Mouse (Mus musculus) heart, postnatal 14 days (tissue): ENCODE data around the gene Tmem116. TPM values are rescaled to one million over a fixed set of nuclear protein-coding genes. Genes with fewer than 3 reads are reported as not detected.
A peak's percentile ranks its signal among the peaks of the same experiment; 100 is the strongest.
"Not testable (repeated sequence)": the region's sequence is repeated elsewhere in the genome, so short reads cannot be mapped to it uniquely, and the experiment has no call there.

ENCODE experiments used
- DNase-seq, 2 experiments: peaks; one replicate each; pipeline ENCODE4 v3.0.0; 2021 to 2022
- intact Hi-C: fragments of 180-260 bp; cut with DNase I; formaldehyde crosslinking; loops from one replicate; pipeline ENCODE4 v1.15.1; 2025
- total RNA-seq, 2 experiments: library from RNA; stranded (reverse); gene quantifications; 2 replicates each; pipeline ENCODE4 v1.2.3; 2021

Tmem116 gene
- total RNA-seq, 2 experiments from 2014 or later: 8.4 to 9.4 TPM

DNA sequence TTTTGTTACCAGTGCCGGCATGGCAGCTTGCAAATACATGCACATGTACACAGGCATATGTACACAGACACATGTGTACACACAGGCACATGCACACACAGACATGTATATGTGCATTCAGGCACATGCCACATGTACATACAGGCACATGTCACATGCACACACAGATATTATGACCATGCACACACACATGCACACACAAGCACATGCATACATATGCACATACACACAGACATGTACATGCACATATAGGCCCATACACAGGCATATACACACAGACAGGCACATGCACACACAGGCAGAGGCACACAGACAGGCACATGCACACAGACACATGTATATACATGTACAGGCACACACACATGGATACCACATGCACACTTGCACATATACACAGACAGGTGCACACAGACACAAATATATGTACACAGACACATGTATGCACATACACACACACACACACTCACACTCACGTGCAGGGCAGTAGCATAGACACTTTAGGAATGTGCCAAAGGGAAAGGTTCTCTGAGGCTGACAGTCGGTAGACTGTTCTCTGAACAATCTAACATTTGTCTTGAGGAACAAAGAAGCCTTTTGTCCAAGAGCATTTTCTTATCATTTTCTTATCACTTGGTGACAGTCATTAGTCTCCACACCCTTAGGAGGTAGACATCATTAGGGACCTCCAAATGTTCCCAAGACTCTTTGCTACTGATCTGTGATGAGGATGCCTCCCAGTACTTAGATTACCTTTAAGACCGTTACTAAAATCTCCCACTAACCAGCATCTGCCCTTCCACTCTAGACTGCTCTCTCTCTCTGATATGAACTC lies 9.9 kb downstream of the Tmem116 start:
- intact Hi-C loops: no loop called here
- no peak for DNase-seq

DNA sequence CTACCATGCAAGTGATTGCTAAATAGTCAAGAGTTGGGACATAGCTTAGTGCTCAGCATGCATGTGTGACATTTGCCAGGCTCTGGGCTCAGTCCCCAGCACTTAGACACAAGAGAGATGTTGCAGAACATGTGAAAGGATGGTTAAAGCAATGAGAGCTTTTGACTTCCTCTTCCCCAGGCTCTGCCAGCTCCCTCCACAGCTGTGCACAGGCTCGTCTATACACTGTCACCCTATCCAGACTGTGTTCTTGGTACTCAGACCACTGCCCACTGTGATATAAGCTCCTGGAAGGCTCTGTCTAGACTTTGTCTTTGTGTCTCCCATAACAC lies 10.4 kb downstream of the Tmem116 start:
- intact Hi-C loops: no loop called here
- no peak for DNase-seq

DNA sequence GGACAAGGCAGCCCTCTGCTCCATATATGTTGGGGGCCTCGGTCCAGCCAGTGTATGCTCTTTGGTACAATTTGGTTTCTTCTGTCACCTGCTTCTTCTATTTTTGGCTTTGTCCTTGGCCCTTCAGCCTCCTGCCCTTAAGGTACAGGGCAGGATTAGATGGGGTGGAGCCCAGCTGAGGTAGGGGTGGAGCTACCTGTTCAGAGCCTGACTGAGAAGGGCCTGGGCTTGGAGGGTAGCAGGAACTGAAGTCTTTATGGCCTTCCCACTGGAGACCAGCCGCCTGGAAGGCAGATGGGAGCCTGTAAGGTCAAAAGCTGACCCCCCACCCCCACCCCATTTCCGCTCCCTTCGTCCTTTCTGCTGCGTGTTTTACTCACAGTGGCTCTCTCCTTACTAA lies 11.3 kb downstream of the Tmem116 start:
- intact Hi-C loops: no loop called here
- no peak for DNase-seq

DNA sequence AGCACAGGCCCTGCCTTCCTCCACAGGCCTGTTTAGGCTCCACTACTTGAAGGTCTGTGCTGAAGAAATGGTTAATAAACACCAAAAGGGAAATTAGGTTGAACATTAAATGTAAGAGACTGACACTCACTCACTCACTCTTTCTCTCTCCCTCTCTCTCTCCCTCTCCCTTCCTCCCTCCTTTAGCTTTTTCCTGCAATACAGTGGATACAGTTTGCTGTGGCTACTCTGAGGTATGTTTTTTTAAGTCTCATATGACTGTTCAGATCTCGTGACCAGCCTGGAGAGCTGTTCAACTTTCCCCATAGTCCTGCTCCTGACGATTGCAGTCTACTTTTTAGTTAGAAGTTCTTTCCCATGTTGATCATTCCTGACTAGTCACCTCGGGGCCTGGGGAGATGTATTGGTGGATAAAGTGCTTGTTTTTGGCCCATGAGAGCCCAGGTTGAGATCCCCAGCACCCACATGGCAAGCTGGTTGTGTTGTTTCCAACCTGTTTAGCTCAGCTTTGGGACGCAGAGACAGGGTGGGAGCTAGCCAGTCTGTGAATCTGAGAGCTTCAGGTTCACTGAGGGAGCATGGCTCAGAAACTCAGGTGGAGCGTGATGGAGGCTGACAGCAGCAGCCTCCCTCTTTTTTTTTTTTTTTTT lies 12.0 kb downstream of the Tmem116 start:
- intact Hi-C loops: no loop called here
- DNase-seq: no peak

DNA sequence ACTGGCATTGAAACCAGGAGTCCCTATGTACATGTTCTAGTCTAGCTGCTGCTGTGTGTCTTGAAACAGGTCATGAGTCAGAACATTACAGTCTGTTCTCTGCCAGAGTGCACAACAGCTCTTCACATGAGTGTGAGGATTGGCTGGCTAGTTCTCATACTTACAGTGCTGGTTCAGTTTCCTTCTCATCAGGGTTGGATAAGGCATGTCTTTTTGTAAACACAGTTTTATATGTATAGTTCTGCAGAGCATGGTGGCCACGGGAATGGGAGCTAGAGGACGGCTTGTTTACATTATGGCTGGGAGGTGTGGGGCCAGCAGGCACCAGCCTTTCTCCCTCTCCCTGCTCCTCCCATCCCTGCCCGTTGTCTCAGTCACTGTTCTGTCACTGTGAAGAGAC lies 17.9 kb downstream of the Tmem116 start:
- intact Hi-C loops: no loop called here
- no peak for DNase-seq

DNA sequence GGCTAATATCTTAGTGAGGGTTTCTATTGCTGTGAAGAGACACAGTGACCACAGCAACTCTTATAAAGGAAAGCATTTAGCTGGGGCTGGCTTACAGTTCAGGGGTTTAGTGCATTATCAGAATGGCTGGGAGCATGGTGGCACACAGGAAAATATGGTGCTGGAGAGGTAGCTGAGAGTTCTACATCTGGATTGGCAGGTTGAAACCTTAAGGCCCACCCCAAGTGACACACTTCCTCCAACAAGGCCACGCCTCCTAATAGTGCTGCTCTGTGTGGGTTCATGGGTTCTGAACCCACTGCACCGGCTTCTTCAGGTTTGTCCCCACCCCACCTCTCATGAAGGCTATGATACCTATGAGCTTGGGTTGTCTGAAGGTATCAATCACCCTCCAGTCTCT lies 20.7 kb downstream of the Tmem116 start:
- no peak for DNase-seq
- intact Hi-C loops: no loop called here

DNA sequence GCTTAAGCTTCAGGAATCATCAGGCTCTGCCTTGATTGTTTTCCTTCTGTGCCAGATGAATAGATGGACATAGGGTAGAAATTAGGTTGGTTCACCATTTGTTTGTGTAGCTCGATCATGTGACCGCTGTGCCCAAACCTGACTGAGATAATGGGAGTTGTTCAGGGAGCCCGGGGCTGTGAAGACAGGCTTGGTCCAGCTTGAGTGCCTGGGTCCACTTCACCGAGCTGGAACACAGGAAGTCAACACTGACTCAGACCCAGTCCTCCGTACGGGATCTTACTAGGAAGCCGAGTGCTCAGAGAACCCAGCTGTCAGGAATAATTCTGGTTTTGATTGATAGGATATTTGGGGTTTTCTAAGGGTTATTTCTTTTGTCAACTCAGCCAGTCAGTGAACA lies 22.9 kb downstream of the Tmem116 start:
- DNase-seq: no peak
- intact Hi-C loops: loop anchor here (5.0 kb wide), 1 partner anchor 32 kb away; no protein-coding TSS in a partner anchor

DNA sequence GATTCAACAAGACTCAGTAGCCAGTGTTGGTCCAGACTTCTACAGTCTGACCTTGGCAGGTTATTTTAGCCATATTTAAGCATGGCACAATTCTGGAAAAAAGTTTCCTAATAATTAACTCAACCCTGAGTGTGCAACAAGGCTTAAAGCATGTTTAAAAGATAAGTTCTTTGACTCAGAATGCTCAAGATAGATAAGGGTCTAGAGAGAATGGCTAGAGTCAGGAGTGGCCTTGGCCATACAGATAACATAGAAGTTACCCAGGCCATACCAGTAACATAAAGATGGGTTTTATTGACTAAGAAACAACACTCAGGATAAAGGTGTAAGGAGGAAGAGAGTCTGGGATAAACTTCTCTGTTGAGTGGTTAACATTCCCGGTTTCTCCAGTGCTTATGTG lies 24.3 kb downstream of the Tmem116 start:
- intact Hi-C loops: loop anchor here (5.0 kb wide), 1 partner anchor 34 kb away; no protein-coding TSS in a partner anchor

DNA sequence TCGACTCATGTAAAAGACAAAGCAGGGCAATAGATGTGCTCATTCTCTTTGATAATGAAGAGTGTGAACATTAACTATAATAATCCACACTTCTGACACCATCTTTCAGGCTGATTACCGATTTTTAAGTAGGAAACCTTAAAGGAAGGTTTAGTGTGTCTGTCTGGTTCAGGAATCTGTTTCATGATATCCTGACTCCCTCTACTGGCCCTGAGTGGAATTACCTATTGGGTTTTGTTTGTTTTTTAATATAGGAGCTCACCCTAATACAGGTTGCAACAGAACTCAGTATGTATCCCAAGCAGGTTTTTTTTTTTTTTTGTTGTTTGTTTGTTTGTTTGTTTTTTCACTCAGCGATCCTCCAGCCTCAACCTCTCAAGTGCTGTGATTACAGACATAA lies 26.0 kb downstream of the Tmem116 start:
- DNase-seq: peak in 1 of 2 experiments; percentile 55
- intact Hi-C loops: loop anchor here (1.0 to 5.0 kb wide), 2 partner anchors 27 to 35 kb away; no protein-coding TSS in a partner anchor

More for the DNA sequence above, 24.3 kb downstream of the Tmem116 start:
- no peak for DNase-seq

DNA sequence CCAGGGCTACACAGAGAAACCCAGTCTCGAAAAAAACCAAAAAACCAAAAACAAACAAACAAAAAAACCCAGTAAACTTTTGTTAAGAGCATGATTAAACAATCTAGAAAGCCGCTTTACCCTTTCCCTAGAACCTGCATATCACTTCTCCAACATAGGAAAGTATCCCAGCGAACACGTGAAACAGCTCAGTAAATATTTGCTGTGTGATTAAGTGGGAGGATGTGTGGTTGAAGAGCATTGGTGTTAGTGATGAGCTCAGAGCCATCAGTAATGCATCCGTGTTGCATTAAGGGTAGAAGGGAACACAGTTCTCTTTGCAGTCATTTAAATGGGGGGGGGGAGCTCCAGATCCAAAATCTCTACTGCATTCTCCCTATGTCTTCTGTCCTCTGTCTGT lies 33.1 kb downstream of the Tmem116 start:
- no peak for DNase-seq

DNA sequence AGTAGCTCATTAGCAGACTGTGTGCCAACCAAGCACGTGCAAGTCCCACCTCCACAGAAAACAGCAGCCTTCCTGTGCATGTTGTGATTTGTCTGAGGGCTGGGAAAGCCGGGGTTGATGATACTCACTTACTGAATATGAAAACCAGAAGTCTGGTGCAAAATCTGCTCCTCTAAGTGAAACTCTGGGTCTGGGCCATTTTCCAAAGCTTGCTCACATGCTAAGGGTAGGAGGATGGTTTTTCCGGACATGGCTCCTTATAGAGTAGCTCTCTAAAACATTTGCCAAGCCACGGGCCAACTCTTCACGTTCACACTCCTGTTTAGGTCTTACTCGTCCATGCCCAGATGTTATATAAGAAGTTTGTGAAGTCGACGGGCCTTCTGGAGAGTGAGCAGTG lies 41.6 kb downstream of the Tmem116 start:
- no peak for DNase-seq
- intact Hi-C loops: no loop called here

More for the DNA sequence above, 33.1 kb downstream of the Tmem116 start:
- intact Hi-C loops: no loop called here

DNA sequence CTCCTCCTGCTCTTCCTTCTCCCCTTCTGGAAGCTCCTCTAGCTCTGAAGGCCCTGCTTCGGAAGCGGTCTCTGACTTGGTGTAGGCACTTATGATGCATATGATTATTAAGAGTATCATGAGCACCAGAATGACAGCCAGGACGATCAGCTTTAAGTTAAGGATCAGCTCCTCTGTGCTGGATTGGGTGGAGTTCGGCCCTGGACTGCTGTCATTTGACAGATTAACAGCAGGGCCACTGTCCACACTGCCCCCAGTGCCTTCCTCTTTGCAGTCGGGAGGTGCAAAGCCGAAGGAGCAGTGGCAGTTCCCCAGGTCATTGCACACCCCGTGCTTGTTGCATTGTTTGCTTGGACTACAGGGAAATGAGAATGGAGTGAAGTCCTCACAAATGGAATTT lies 49.0 kb downstream of the Tmem116 start:
- no peak for DNase-seq
- intact Hi-C loops: no loop called here

DNA sequence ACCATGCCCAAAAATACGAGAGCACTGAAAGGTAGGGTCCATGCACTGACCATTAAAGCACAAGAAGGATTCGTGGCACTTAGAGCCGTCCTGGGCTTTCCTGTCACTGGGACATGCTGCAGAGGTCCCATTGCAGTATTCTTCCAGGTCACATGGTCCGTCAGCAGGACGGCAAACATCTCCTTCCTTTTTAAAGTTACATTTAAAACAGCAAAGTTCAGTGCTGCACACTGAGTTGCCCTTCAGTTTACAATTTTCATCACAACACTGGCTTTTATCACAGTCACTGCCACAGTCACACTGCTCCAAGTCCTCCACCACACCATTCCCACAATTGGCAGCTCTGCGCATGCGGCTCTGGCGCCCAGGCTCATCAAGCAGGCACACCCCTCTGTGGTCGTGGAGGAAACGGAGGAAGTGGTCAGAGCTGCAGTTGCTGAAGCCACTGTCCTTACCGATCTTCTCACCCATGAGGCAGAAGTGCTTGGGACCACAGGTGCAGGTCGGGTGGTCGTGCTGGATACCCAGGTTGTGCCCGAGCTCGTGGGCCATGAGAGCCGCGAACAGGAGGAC lies 49.8 kb downstream of the Tmem116 start:
- intact Hi-C loops, DNase-seq: not testable (repeated sequence)

DNA sequence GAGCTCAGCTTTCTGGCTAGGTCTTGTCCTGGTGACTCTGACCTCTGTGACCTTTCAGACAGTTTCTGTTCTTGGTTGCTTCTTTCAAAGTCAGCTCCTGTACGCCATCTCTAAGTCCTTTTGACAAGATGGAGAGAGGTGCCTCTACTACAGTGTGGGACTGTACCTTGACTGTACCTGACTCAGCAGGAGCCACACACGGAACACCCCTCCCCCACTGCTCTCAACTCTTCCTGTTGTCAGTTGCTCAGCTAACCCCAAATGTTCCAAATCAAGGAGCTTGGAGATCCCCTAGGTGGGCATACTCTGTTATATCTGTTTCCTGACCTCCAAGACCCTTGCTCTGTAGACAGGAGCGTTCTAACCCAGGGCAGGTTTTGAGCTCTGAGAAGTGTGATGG lies 51.5 kb downstream of the Tmem116 start, which contains the start of gene Adam1b:
Adam1b (minus strand) TSS at position 205 of the 400 bp plus-strand sequence.
- no peak for DNase-seq
- intact Hi-C loops: no loop called here

DNA sequence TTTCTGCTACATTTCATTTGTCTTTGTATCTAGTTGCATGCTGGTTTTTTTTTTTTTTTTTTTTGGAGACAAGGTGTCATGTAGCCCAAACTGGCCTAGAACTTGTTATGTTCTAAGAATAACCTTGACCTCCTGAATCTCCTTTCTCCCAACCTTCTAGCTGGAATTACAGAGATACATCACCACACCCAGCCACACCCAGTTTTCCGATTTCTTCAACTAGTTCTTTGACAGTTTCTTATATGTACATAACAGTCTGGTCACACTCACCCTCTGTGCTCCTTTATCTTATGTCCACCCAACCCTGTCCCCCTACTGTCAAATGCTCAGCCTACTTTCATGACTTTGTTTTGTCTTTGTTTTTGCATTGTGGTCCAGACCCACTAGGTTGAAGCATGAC lies 55.2 kb downstream of the Tmem116 start:
- no peak for DNase-seq
- intact Hi-C loops: no loop called here

DNA sequence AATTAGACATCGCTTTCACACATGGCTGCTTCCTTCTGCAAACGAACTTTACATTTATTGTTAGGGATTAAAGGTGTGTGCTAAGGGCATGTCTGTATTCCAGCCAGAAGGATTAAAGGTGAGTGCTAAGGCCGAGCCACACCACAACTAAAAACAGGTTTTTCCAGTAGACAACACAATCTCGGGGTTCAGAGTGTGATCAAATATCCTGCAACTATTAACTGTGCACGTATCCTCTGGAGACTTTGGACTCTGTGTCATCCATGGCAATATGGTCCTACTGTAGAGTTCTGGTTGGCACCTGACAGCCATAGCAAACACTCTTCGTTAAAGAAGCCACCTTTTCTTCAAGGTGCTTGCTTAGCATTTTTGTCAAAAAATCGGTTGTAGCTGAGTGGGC lies 58.3 kb downstream of the Tmem116 start:
- no peak for DNase-seq

DNA sequence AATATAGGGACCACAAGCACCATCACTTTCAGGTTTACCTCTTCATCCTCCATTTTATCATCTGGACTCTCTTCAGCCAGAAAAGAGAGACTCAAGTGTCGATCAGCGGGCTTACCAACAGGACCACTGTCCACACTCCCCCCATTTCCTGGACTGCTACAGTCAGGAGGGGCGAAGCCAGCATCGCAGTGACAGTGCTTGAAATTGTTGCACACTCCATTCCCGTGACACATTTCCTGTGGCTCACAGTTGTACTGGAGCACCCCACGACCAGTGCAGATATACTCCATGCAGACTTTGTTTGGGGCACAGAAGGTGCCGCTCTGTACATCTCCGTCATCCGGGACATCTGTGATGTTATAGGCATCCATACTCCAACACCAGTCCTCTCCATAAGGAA lies 67.3 kb downstream of the Tmem116 start:
- intact Hi-C loops: no loop called here
- DNase-seq: no peak

More for the DNA sequence above, 58.3 kb downstream of the Tmem116 start:
- intact Hi-C loops: no loop called here

DNA sequence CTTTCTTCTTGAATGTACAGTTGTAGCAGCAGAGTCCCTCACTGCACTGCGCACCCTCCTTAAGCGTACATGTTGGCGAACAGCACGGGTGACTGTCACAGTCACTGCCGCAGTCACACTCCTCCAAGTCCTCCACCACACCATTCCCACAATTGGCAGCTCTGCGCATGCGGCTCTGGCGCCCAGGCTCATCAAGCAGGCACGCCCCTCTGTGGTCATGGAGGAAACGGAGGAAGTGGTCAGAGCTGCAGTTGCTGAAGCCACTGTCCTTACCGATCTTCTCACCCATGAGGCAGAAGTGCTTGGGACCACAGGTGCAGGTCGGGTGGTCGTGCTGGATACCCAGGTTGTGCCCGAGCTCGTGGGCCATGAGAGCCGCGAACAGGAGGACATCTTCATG lies 68.1 kb downstream of the Tmem116 start:
- intact Hi-C loops, DNase-seq: not testable (repeated sequence)

DNA sequence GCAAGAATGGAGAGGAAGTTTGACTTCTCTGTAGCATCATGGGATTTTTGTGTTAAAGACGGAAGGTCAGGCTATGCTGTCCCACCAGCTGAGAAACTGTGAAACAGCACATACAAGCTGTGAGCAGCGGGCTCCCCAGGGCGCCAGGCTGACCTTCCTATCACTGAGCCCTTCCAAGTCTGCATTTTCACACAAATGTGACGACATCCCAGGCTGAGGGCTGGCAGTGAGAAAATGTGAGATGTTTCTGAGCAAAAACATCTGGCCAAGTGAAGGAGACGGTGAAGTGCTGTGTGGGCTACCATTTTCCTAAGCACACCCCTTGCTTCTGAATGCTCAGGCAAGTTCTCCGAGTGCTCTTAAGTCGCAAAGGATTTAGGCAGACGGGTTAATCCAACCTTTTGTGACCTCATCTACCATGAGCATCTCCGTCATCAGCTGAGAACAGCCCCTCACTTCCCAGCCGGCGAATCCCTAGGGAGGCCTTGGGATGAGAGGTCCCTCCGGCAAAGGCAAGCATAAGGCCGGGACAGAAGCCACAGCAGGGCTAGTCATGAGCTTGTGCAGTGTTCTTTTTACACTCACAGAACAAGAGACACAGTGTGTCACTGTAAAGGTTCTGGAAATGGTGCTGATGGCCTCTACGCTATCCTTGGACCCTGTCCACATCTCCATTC lies 74.2 kb downstream of the Tmem116 start:
- DNase-seq: peak; percentile 33 to 37
- intact Hi-C loops: no loop called here

DNA sequence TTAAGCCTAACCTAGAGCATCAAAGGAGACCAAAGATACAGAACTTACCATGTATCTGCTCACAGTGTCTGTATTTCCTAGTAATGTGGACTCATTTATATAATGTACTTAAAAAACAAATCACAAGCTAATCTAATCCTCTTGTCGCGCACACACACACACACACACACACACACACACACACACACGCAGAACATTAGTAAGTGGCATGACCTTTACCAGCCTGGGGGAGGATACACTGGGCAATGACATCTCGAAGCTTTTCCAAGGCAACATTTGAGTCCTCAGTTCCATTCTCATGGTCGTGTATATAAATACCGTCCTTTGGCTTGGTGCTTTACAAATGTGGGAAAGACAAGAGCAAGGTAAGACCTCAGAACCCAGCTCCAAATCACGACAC lies 74.8 kb downstream of the Tmem116 start:
- intact Hi-C loops: no loop called here
- DNase-seq: no peak

DNA sequence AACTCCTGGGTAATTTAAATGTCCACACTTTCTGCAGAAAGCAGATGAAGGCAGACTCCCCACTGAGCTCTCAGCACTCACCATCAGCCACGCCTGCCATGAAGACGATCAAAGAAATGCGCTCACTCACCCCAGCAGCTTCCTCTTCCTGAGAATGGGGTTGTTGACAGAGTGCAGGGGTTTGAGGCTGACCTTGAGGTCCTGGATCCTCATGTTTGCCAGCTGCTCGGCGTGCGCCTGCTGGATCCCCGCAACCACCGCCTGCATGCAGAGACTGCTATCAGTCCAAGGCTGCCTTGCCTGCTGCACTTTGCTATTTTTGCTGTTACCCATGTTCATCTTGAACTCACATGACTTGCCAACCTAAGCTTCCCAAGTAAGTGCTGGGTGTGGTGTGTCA lies 75.3 kb downstream of the Tmem116 start:
- intact Hi-C loops: no loop called here
- DNase-seq: peak; percentile 12 to 19
